Mouse (Mus musculus) limb, embryonic 15.5 days (tissue): ENCODE measurements around the gene Oas1h. TPM values are rescaled to one million over a fixed set of nuclear protein-coding genes. Genes with fewer than 3 reads are reported as not detected.
A peak's percentile ranks its signal among the peaks of the same experiment; 100 is the strongest.
"Not testable (repeated sequence)": the region's sequence is repeated elsewhere in the genome, so short reads cannot be mapped to it uniquely, and the experiment has no call there.

Experiments used
- ATAC-seq: fragments of 200-750 bp; cut with Nextera tagmentation; 2 replicates; pipeline ENCODE4 v1.8.0; 2017; ENCODE audit warnings: low read depth, moderate TSS enrichment; ENCODE audit not compliant: insufficient number of reproducible peaks, low FRiP score, low TSS enrichment
- H3K27ac ChIP-seq: fragments of 300-500 bp; sonication (generic); 2 replicates; pipeline ENCODE4 v1.5.1; 2015; ENCODE audit warnings: moderate library complexity, mild to moderate bottlenecking, inconsistent platforms
- H3K27me3 ChIP-seq: fragments of 300-500 bp; sonication (generic); 2 replicates; pipeline ENCODE4 v1.6.1; 2015; ENCODE audit warnings: inconsistent platforms
- H3K36me3 ChIP-seq: fragments of 300-500 bp; sonication (generic); 2 replicates; pipeline ENCODE4 v1.6.1; 2015; ENCODE audit warnings: inconsistent platforms
- H3K4me1 ChIP-seq: fragments of 300-500 bp; sonication (generic); 2 replicates; pipeline ENCODE4 v1.6.1; 2015; ENCODE audit warnings: inconsistent platforms
- H3K4me2 ChIP-seq: fragments of 300-500 bp; sonication (generic); 2 replicates; pipeline ENCODE4 v1.6.1; 2015; ENCODE audit warnings: mild to moderate bottlenecking, inconsistent platforms
- H3K4me3 ChIP-seq: fragments of 300-500 bp; sonication (generic); 2 replicates; pipeline ENCODE4 v1.5.1; 2015; ENCODE audit warnings: mild to moderate bottlenecking, inconsistent platforms
- H3K9ac ChIP-seq: fragments of 300-500 bp; sonication (generic); 2 replicates; pipeline ENCODE4 v1.6.1; 2015; ENCODE audit warnings: inconsistent platforms
- H3K9me3 ChIP-seq: fragments of 300-500 bp; sonication (generic); 2 replicates; pipeline ENCODE4 v1.6.1; 2016; ENCODE audit warnings: inconsistent platforms
- WGBS: fragments of 180-500 bp; shearing (Covaris S2); methylation state at CpG from one replicate; pipeline ENCODE4 v1.1.7; 2015; 5-methylcytosine and 5-hydroxymethylcytosine counted together
- polyA plus RNA-seq: library from polyadenylated mRNA; unstranded; fragments of >200 nt; fragmentation: Nextera tagmentation; extraction: Ambion mirVana; gene quantifications from 2 replicates; pipeline ENCODE4 v1.2.1, GENCODE M21; 2015

The Oas1h gene
- polyA plus RNA-seq, 1 experiment from 2014 or later: not detected

DNA sequence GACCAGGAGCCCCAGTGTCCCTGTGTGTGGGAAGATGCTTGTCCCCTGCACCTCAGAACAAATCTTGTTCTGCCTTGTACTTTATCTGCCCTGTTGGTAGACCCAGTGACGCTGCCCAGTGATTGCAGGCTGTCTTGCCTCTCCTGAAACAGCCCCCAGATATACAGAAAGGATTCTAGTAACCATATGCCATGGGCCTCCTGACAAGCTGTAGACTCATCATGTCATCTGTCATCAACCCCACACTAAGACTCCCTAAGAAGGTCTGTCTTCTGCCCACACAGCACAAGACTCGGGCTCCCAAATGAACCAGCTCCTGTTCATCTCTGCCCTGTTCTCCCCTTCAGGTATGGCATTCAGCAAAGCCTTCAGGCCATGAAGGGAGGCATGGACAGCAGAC lies 2.0 kb upstream of the Oas1h start:
- H3K36me3 ChIP-seq: no peaks in the 10 kb centered on the region
- H3K9me3 ChIP-seq: no peaks in the 10 kb centered on the region
- no peak overlapping the region for H3K4me3 ChIP-seq
- H3K27me3 ChIP-seq: no peaks in the 10 kb centered on the region
- H3K4me2 ChIP-seq: no peak overlapping the region
- no peak for ATAC-seq
- no peak overlapping the region for H3K9ac ChIP-seq
- WGBS: 73% methylated on average over 2 of the region's 2 CpGs
- no peak overlapping the region for H3K27ac ChIP-seq
- no peaks in the 10 kb centered on the region for H3K4me1 ChIP-seq

DNA sequence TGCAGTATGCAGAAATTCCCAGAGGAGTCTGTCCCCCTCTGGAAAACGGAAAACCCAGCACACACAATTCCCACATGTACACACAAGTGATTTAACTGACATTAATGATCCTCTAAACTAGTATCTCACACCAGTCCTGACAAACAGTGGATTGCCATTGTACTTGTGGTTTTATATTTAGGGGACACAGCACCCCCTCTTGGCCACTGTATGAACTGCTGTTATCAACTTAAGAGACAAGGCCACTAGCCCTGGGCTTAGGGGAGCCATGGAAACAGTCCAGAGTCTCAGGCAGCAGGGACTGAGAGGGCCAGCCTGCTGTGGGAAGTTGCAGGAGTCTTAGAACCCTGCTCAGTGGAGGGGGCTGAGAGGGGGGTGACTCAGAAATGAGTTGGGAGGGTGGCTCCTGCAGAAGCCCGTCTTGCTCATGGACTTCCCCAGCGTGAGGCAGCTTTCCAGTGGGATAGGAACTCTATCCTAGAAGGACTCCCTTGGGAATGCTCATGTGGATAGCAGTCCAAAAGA lies 4.2 kb downstream of the Oas1h start:
- Histone ChIP-seq H3K27me3 (no peaks in the 10 kb centered on the region), H3K27ac (no peak overlapping the region), H3K4me1 (no peaks in the 10 kb centered on the region), H3K36me3 (no peaks in the 10 kb centered on the region), H3K9me3 (no peaks in the 10 kb centered on the region), H3K4me3 (no peak overlapping the region), H3K9ac (no peak overlapping the region), H3K4me2 (no peak overlapping the region)
- no peak for ATAC-seq
- WGBS: 63% methylated on average over 3 of the region's 3 CpGs

DNA sequence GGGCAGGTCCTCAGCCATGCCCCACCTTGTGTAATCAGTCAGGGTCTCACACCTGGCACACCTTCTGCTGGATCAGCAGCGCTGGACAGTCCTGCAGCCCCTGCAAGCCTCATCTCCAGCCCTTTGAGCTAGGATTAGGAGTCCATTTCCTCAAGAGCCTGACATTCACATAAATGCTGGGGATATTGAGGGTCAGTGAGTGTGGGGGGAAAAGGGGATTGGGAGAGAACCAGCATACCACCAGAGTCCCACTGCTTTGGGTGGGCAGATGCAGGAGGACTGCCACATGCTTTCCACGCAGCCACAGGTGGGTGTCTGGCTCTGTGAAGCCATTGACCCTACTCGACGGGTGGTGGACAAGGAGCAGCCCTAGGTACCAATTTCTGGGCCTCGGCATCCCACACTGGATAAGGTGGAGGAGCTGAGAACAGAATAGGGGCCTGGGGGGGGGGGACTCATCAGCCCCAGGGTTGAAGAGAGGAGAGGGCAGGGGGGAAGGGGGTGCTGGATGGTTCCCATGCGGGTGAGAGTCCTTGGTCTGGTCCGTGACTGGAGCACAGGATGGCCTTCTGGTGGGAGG lies 8.3 kb downstream of the Oas1h start:
- WGBS: 80% methylated on average over 7 of the region's 7 CpGs
- Histone ChIP-seq H3K4me3 (no peak overlapping the region), H3K36me3 (no peaks in the 10 kb centered on the region), H3K27me3 (no peaks in the 10 kb centered on the region), H3K27ac (no peak overlapping the region), H3K4me2 (no peak overlapping the region), H3K9me3 (no peaks in the 10 kb centered on the region), H3K9ac (no peak overlapping the region), H3K4me1 (no peaks in the 10 kb centered on the region)
- ATAC-seq: 0 out of 2 replicates have a peak, but pooled peaks have one; percentile 14

DNA sequence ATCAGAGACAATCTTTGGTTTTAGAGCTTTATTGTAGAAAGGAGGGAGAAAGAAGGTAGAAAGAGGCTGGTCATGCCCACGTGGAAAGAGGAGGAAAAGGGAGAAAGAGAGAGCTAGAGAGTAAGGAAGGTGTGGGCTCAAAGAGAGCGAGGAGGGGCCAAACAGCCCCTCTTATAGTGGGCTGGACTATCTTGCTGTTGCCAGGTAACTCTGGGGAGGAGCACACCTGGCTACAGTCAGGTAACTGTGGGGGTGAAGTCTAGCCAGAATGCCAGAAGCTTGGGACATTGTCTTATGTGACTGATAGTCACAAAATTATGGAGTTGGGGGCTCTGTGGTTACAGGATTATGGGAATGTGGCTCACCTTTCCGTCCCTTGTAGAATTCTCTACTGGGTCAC lies 8.9 kb downstream of the Oas1h start:
- Histone ChIP-seq H3K4me1 (no peaks in the 10 kb centered on the region), H3K9ac (no peak overlapping the region), H3K9me3 (no peaks in the 10 kb centered on the region), H3K27me3 (no peaks in the 10 kb centered on the region), H3K4me3 (no peak overlapping the region), H3K36me3 (no peaks in the 10 kb centered on the region), H3K4me2 (no peak overlapping the region), H3K27ac (no peak overlapping the region)
- WGBS: 60% methylated on average over 3 of the region's 3 CpGs
- ATAC-seq: no peak

DNA sequence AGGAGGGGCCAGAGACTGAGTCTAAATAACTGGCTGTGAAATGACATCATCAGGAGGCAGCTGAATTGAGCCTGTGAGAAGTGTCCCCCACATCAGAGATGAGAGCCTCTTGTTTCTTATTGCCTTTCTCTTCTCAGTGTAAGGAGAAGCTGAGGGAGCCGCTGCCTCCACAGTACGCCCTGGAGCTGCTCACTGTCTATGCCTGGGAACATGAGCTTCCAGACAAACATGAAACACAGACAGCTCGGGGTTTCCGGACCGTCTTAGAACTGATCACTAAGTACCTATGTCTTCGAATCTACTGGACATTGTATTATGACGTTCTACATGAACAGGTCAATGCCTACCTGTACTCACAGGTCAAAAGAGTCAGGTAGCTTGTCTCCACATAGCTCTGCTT lies 9.6 kb downstream of the Oas1h start:
- no peaks in the 10 kb centered on the region for H3K9me3 ChIP-seq
- ATAC-seq: no peak
- no peaks in the 10 kb centered on the region for H3K4me1 ChIP-seq
- WGBS: 76% methylated on average over 7 of the region's 7 CpGs
- no peak overlapping the region for H3K4me2 ChIP-seq
- H3K36me3 ChIP-seq: no peaks in the 10 kb centered on the region
- H3K9ac ChIP-seq: no peak overlapping the region
- no peak overlapping the region for H3K4me3 ChIP-seq
- no peaks in the 10 kb centered on the region for H3K27me3 ChIP-seq
- H3K27ac ChIP-seq: no peak overlapping the region

DNA sequence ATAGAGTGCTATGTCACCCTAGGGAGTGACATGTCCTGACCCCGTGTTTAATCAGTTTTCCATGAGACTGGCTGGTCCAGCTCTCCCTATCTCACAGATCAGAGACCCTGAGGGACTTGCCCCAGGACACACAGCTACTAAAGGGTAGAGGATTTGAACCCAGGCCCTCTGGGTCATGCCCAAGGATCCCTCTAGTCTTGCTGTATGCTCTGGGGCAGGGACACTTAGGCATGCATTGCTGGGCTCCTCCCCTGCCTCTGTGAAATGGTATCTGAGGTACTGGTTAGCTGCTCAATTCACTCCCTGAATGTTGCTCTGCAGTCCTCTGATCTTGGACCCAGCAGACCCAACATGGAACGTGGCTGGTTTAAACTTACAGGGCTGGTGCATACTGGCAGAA lies 10.2 kb downstream of the Oas1h start:
- H3K4me3 ChIP-seq: no peak overlapping the region
- H3K36me3 ChIP-seq: no peaks in the 10 kb centered on the region
- 39% methylated on average over 2 of the region's 2 CpGs for WGBS
- no peaks in the 10 kb centered on the region for H3K9me3 ChIP-seq
- no peak overlapping the region for H3K27ac ChIP-seq
- no peaks in the 10 kb centered on the region for H3K4me1 ChIP-seq
- H3K27me3 ChIP-seq: no peaks in the 10 kb centered on the region
- no peak overlapping the region for H3K4me2 ChIP-seq
- no peak for ATAC-seq
- H3K9ac ChIP-seq: no peak overlapping the region

DNA sequence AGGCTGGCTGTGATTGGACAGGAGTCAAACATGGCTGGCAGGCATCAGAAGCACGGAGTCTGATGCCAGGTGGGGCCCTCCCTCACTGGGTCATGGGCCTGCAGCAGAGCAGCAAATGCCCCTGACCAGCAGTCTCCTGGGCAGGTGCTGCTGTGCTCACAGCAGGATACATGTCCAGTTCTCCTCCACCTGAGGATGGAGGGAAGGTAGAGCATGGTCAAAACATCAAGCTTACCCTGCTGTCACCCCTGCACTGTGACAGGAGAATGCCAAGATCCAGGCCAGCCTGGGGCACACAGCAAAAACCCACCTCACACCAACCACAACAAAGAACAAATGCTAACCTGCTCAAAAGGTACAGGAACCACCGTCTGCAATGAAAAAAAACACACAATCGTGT lies 15.6 kb downstream of the Oas1h start:
- not testable (repeated sequence) for H3K27ac ChIP-seq, H3K4me2 ChIP-seq, H3K9ac ChIP-seq, H3K36me3 ChIP-seq, H3K9me3 ChIP-seq, H3K4me3 ChIP-seq, ATAC-seq, H3K27me3 ChIP-seq, H3K4me1 ChIP-seq
- 61% methylated on average over 2 of the region's 3 CpGs for WGBS

DNA sequence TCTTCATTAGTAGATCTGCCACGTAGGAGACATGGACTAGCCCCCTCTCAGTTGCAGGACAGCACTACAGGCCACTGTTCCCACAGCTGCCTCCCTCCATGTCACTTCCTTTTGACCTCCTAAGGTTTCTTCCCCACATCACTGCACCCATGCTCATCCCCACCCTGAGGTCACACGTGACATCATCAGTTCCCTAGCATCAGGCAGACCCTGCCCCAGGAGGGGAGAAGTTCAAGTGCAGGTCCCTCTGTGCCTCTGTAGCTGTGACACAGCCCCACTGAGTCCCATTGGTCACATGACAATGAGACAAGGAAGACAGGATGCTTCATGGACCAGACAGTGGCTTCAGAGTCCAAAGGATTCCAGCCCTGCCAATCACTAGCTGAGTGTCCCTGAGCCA lies 16.2 kb downstream of the Oas1h start:
- H3K4me3 ChIP-seq, H3K4me2 ChIP-seq, H3K36me3 ChIP-seq, H3K27ac ChIP-seq, H3K9ac ChIP-seq, H3K4me1 ChIP-seq, H3K27me3 ChIP-seq, H3K9me3 ChIP-seq, ATAC-seq: not testable (repeated sequence)
- WGBS: 85% methylated on average over 2 of the region's 2 CpGs

DNA sequence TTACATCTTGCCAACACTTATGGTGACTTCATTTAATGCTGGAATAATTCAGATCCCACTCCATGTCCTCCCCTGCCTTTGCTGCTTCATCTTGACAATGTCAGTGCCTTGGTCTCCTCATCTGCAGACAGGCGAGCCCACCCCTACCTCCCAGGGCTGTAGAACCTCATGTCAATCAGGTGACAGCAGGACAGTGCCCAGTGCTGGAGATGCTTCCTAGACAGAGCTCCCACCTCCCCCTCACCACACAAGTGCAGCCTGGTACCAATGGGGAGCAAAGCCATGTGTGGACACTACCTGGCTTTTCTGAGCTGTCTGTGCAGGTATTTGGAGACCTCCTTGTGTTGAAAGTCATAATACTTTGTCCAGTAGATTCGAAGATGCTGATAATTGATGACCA lies 17.6 kb downstream of the Oas1h start:
- H3K36me3 ChIP-seq, H3K4me3 ChIP-seq, H3K27me3 ChIP-seq, H3K9ac ChIP-seq, H3K4me1 ChIP-seq, H3K4me2 ChIP-seq, H3K27ac ChIP-seq, H3K9me3 ChIP-seq, ATAC-seq: not testable (repeated sequence)
- WGBS: 61% methylated on average over 2 of the region's 2 CpGs

DNA sequence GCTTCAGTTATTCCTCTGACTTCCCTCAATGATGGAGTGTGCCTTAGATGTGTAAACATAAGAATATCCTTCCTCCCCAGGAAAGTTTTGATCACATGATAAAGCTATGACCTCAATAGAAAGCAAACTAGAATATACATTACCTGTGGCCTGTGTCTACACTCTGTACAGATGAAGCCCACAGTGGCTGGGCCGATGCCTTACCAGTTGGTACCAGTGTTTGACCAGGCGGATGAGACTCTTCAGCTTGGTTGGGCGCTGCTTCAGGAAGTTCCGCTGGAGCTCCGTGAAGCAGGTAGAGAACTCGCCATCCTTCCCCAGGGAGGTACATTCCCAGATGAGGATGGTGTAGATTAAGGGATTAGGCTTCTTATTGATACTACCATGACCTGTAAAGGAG lies 20.5 kb downstream of the Oas1h start:
- WGBS: 85% methylated on average over 6 of the region's 6 CpGs
- H3K4me2 ChIP-seq, H3K36me3 ChIP-seq, H3K9ac ChIP-seq, H3K27ac ChIP-seq, ATAC-seq, H3K9me3 ChIP-seq, H3K4me3 ChIP-seq, H3K27me3 ChIP-seq, H3K4me1 ChIP-seq: not testable (repeated sequence)

DNA sequence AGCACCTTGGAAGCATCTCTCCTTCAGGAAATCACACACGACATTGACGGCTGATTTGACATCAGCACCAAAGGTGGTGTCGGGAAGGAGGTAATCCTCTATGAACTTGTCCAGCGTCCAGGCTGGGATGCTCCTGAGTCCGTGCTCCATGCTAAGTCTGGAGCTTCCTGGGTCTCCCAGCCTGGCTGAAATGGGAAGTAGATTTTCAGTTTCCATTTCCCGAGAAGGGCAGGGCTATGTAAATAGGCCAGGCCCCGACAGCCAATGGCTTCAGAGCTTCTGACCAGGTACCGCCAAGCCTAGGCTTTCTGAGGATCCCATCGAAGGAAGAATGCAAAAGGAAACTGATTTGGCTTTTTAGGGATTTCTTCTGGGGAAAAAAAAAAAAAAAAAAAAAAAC lies 26.2 kb downstream of the Oas1h start, which contains the start of gene Oas1g:
Gene Oas1g (minus strand): TSS at position 201 of the 400 bp plus-strand sequence.
- WGBS: 18% methylated on average over 6 of the region's 9 CpGs
- H3K27me3 ChIP-seq, H3K36me3 ChIP-seq, H3K9me3 ChIP-seq, ATAC-seq, H3K9ac ChIP-seq, H3K4me3 ChIP-seq, H3K27ac ChIP-seq, H3K4me2 ChIP-seq, H3K4me1 ChIP-seq: not testable (repeated sequence)

DNA sequence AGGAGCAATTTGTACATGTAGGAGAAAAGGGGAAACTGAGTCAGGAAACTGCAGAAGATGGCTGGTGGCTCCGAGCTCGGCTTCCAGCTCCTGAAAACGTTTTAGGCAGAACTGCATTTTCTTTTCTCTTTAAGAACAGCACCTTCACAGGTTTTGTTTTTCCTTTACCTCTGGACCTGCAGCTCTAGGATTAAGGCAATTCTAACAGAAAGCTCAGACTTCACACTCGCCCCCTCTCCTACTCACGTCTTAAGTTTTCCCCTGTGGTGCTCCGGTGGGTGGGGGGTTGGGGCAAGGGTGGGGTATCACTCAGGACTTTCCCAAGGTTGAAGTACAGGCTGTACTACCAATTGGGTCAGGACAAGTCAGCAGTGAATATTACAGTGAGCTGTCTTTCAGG lies 26.6 kb downstream of the Oas1h start:
- no peak for ATAC-seq
- no peak overlapping the region for H3K4me3 ChIP-seq
- H3K27ac ChIP-seq: no peak overlapping the region
- no peaks in the 10 kb centered on the region for H3K36me3 ChIP-seq
- no peaks in the 10 kb centered on the region for H3K4me1 ChIP-seq
- H3K9me3 ChIP-seq: no peaks in the 10 kb centered on the region
- 52% methylated on average over 6 of the region's 6 CpGs for WGBS
- H3K9ac ChIP-seq: no peak overlapping the region
- no peak overlapping the region for H3K4me2 ChIP-seq
- H3K27me3 ChIP-seq: 0 out of 2 replicates have a peak, but pooled peaks cover 3% of the 10 kb centered on the region

DNA sequence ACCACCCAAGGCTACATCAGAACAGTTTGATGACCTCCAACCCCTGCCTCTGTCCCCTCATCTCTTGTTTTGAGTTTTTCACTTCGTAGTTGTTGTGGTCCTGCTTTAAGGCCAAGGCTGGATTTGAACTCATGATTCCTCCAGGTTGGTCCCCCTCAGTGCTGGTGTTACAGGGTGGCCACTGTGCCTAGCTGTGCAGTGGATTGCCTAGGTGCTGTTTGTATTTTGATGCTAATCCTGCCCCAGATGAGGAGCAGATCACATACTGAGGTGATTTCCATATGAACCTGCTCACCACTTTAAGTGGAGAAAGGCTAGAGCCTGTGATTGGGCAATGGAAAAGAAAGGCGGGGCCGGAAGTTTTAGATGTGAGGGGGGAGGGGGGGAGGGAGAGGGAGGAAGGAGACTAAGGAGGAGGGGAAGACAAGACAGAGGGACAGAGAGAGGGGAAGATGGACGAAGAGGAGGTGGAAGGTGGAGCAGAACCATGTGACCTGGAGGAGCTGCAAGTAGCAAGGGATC lies 27.1 kb downstream of the Oas1h start:
- 47% methylated on average over 4 of the region's 4 CpGs for WGBS
- H3K4me3 ChIP-seq, H3K4me1 ChIP-seq, H3K9me3 ChIP-seq, H3K4me2 ChIP-seq, H3K27me3 ChIP-seq, H3K27ac ChIP-seq, ATAC-seq, H3K9ac ChIP-seq, H3K36me3 ChIP-seq: not testable (repeated sequence)
